Mouse (Mus musculus) liver, adult 2 months (tissue): ENCODE data around the gene Padi2.

ENCODE experiments used
- CTCF ChIP-seq: fragments of 200-500 bp; IDR thresholded peaks from 2 replicates; pipeline ENCODE4 v1.5.1; 2011; ENCODE audit warnings: low read depth, low read length, control low read depth
- POLR2A ChIP-seq: fragments of 200-500 bp; IDR thresholded peaks from 2 replicates; pipeline ENCODE4 v1.6.1; 2011; ENCODE audit warnings: low read length, control low read depth; ENCODE audit not compliant: insufficient read depth; ENCODE audit errors: extremely low read depth

DNA sequence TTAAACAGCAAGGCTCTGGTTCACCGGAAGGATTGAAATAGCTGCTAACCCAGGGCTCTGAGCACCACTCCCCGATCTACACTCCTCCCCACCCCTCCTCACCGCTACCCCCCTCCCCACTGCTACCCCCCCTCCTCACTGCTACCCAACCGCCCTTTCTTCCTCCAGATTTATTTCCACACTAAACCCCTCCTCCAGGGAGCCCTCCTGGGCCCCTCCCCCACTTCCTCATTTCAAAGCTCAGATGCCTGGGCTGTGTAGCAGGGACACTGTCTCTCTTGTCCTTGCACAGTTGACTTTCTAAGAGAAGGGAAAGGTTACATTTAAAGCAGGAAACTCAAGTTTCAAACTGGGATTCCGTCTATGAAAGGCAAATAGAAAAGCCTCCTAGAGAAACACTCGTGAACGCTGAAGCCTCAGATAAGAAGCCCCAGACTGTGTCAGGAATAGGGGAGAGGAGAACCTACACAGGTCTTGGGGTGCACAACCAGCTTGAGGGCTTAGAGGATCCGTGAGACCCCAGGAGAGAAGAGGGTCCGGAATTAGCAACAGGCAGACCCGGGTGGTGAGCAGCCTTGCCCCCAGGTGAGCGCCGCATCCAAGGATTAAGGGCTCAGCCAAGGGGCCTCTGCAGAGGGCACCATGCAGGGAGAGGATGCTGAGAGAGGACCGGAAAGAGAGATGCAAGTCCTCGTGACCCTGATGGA is 37.5 kb upstream of the Padi2 start:
- no peak for TF ChIP-seq CTCF
- TF ChIP-seq POLR2A = no peak
